Mouse (Mus musculus) neural tube, embryonic 14.5 days (tissue): ENCODE results near the gene Abca9. TPM values are rescaled to one million over a fixed set of nuclear protein-coding genes. Genes with fewer than 3 reads are reported as not detected.

Experiments used
- ATAC-seq: fragments of 200-750 bp; cut with Nextera tagmentation; 2 replicates; pipeline ENCODE4 v1.8.0; 2017; ENCODE audit warnings: low read depth, mild to moderate bottlenecking, moderate TSS enrichment, moderate library complexity
- H3K27ac ChIP-seq: fragments of 300-500 bp; sonication (generic); 2 replicates; pipeline ENCODE4 v1.5.1; 2014; ENCODE audit warnings: low read depth, mild to moderate bottlenecking, control low read depth, low read length, moderate library complexity, mixed read lengths
- H3K27me3 ChIP-seq: fragments of 300-500 bp; sonication (generic); 2 replicates; pipeline ENCODE4 v1.6.1; 2014; ENCODE audit warnings: low read length; ENCODE audit not compliant: control insufficient read depth, insufficient read depth
- H3K36me3 ChIP-seq: fragments of 300-500 bp; sonication (generic); 2 replicates; pipeline ENCODE4 v1.6.1; 2014; ENCODE audit warnings: low read length, mixed read lengths; ENCODE audit not compliant: control insufficient read depth, insufficient read depth
- H3K4me1 ChIP-seq: fragments of 300-500 bp; sonication (generic); 2 replicates; pipeline ENCODE4 v1.6.1; 2014; ENCODE audit warnings: low read length; ENCODE audit not compliant: control insufficient read depth, insufficient read depth
- H3K4me2 ChIP-seq: fragments of 300-500 bp; sonication (generic); 2 replicates; pipeline ENCODE4 v1.6.1; 2014; ENCODE audit warnings: mild to moderate bottlenecking, low read depth, low read length, control low read depth
- H3K4me3 ChIP-seq: fragments of 300-500 bp; sonication (generic); 2 replicates; pipeline ENCODE4 v1.5.1; 2014; ENCODE audit warnings: low read depth, low read length, control low read depth, mixed read lengths
- H3K9ac ChIP-seq: fragments of 300-500 bp; sonication (generic); replicated peaks from 2 replicates; pipeline ENCODE4 v1.6.1; 2014; ENCODE audit warnings: low read depth, mild to moderate bottlenecking, control low read depth, low read length, mixed read lengths
- H3K9me3 ChIP-seq: fragments of 300-500 bp; sonication (generic); 2 replicates; pipeline ENCODE4 v1.6.1; 2016; ENCODE audit warnings: low read length; ENCODE audit not compliant: control insufficient read depth
- WGBS: fragments of 180-500 bp; shearing (Covaris S2); extraction: QIAGEN DNeasy Blood & Tissue Kit; methylation state at CpG from one replicate; pipeline ENCODE4 v1.1.7; 2014; 5-methylcytosine and 5-hydroxymethylcytosine counted together
- polyA plus RNA-seq: library from polyadenylated mRNA; unstranded; fragments of >200 nt; fragmentation: Nextera tagmentation; extraction: Ambion mirVana; gene quantifications from 2 replicates; pipeline ENCODE4 v1.2.1, GENCODE M21; 2014

Gene Abca9
- 0.78 and 6.7 TPM in 2 replicates for polyA plus RNA-seq

- H3K4me2 ChIP-seq, result no peak within 1 kb of the TSS
- 61% methylated on average over 12 of the region's 12 CpGs for WGBS
Measured at GRCm38 (mm10) chr11:110167459-110168251, at the start of gene Abca9. Abca9 (minus strand) TSS chr11:110168196.

DNA sequence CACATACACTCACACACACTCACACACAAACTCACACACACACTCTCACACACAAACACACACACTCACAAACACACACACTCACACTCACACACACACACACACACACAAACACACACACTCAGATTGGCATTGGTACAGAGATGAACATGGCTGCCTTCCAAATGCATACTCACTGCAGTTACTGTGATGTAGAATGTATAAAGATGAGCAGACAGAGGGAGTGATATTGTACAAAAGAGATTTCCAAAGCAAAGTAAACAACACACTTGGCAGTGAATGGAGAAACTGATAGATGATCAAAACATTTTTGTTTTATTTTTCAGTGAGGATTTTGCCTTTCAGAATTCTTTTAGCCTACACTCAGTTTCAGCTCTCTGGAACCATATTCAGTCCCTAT is 49.1 kb upstream of the Abca9 start:
- no peak overlapping the region for H3K27ac ChIP-seq
- no peak overlapping the region for H3K4me3 ChIP-seq
- no peaks in the 10 kb centered on the region for H3K36me3 ChIP-seq
- no peak overlapping the region for H3K9ac ChIP-seq
- H3K27me3 ChIP-seq, result no peaks in the 10 kb centered on the region
- H3K9me3 ChIP-seq, result no peaks in the 10 kb centered on the region
- H3K4me1 ChIP-seq, result no peaks in the 10 kb centered on the region
- no peak overlapping the region for H3K4me2 ChIP-seq
- ATAC-seq, result no peak

More at GRCm38 (mm10) chr11:110167459-110168251, at the start of gene Abca9:
- no peaks in the 10 kb centered on the region for H3K9me3 ChIP-seq
- no peaks in the 10 kb centered on the region for H3K36me3 ChIP-seq
- H3K4me3 ChIP-seq, result no peak within 1 kb of the TSS
- H3K4me1 ChIP-seq, result no peaks in the 10 kb centered on the region
- no peak for ATAC-seq
- no peak within 1 kb of the TSS for H3K27ac ChIP-seq
- H3K9ac ChIP-seq, result no peak within 1 kb of the TSS
- no peaks in the 10 kb centered on the region for H3K27me3 ChIP-seq

DNA sequence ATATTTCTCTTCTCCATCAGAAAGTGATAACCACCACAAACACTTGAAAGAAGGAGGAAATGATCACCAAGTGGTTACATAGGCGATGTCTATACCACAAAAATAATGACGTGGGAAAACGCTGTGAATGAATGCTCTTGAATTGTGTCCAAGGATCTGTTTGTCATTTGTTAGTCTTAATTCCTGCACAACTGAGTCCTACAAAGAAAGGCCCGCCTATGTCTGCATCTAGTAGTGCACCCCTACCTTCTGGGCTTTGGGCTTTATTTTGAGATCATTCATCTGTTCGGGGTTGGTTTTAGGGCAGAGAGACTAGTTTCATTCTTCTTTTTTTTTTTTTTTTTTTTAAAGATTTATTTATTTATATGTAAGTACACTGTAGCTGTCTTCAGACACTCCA is 35.9 kb upstream of the Abca9 start:
- Histone ChIP-seq H3K4me2 (no peak overlapping the region), H3K27me3 (no peaks in the 10 kb centered on the region), H3K9ac (no peak overlapping the region), H3K4me3 (no peak overlapping the region), H3K36me3 (no peaks in the 10 kb centered on the region), H3K27ac (no peak overlapping the region), H3K9me3 (no peaks in the 10 kb centered on the region), H3K4me1 (no peaks in the 10 kb centered on the region)
- ATAC-seq, result no peak
- WGBS, result 91% methylated on average over 5 of the region's 5 CpGs

GRCm38 (mm10) chr11:110198882-110199281 is 30.9 kb upstream of the Abca9 start:
- H3K36me3 ChIP-seq, result no peaks in the 10 kb centered on the region
- H3K4me1 ChIP-seq, result no peaks in the 10 kb centered on the region
- 75% methylated on average over 3 of the region's 3 CpGs for WGBS
- H3K27me3 ChIP-seq, result no peaks in the 10 kb centered on the region
- ATAC-seq, result no peak
- no peak overlapping the region for H3K27ac ChIP-seq
- no peaks in the 10 kb centered on the region for H3K9me3 ChIP-seq
- no peak overlapping the region for H3K4me2 ChIP-seq
- no peak overlapping the region for H3K4me3 ChIP-seq
- no peak overlapping the region for H3K9ac ChIP-seq

- Histone ChIP-seq H3K4me3 (no peak overlapping the region), H3K9me3 (no peaks in the 10 kb centered on the region), H3K9ac (no peak overlapping the region), H3K4me1 (no peaks in the 10 kb centered on the region), H3K27ac (no peak overlapping the region), H3K27me3 (no peaks in the 10 kb centered on the region), H3K4me2 (no peak overlapping the region), H3K36me3 (no peaks in the 10 kb centered on the region)
- 94% methylated on average over 8 of the region's 8 CpGs for WGBS
- no peak for ATAC-seq
Measured at GRCm38 (mm10) chr11:110196561-110197306, 28.7 kb upstream of the Abca9 start.

- Histone ChIP-seq H3K9ac (no peak overlapping the region), H3K9me3 (no peaks in the 10 kb centered on the region), H3K4me1 (no peaks in the 10 kb centered on the region), H3K36me3 (no peaks in the 10 kb centered on the region), H3K27me3 (no peaks in the 10 kb centered on the region), H3K4me2 (no peak overlapping the region), H3K4me3 (no peak overlapping the region), H3K27ac (no peak overlapping the region)
- ATAC-seq, result no peak
- 97% methylated on average over 4 of the region's 4 CpGs for WGBS
Measured at GRCm38 (mm10) chr11:110195310-110195709, 27.3 kb upstream of the Abca9 start.

- no peaks in the 10 kb centered on the region for H3K27me3 ChIP-seq
- WGBS, result 98% methylated on average over 3 of the region's 3 CpGs
- H3K36me3 ChIP-seq, result no peaks in the 10 kb centered on the region
- H3K4me1 ChIP-seq, result no peaks in the 10 kb centered on the region
- ATAC-seq, result no peak
- no peak overlapping the region for H3K27ac ChIP-seq
- H3K9me3 ChIP-seq, result no peaks in the 10 kb centered on the region
- no peak overlapping the region for H3K4me2 ChIP-seq
- H3K9ac ChIP-seq, result no peak overlapping the region
- H3K4me3 ChIP-seq, result no peak overlapping the region
Measured at GRCm38 (mm10) chr11:110171212-110171611, 3.2 kb upstream of the Abca9 start.

DNA sequence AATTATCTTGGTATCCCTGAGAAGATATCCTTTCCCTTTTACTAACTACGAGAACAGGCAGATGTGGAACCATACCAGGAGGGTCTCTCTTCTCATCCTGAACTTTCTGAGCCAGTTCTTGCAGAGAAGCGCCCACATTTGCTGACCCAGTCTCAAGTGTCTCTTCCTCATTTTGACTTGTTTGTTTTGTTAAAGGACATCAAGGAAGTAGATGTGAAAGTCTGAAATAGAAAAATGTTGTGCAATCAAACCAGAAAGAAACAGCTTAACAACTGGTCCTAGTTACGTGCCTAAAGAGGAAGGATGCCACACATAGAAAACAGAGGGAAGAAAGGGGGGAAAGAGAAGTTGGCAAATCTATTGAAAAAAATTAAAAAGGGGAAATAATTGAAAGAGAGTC is 2.2 kb downstream of the Abca9 start:
- no peak overlapping the region for H3K4me3 ChIP-seq
- no peak for ATAC-seq
- H3K4me1 ChIP-seq, result no peaks in the 10 kb centered on the region
- H3K27me3 ChIP-seq, result no peaks in the 10 kb centered on the region
- no peak overlapping the region for H3K27ac ChIP-seq
- no peak overlapping the region for H3K9ac ChIP-seq
- no peaks in the 10 kb centered on the region for H3K36me3 ChIP-seq
- 38% methylated on average over 3 of the region's 3 CpGs for WGBS
- H3K4me2 ChIP-seq, result no peak overlapping the region
- H3K9me3 ChIP-seq, result no peaks in the 10 kb centered on the region

GRCm38 (mm10) chr11:110165409-110165808 is 2.6 kb downstream of the Abca9 start:
- Histone ChIP-seq H3K4me1 (no peaks in the 10 kb centered on the region), H3K9me3 (no peaks in the 10 kb centered on the region), H3K36me3 (no peaks in the 10 kb centered on the region), H3K27ac (no peak overlapping the region), H3K4me3 (no peak overlapping the region), H3K9ac (no peak overlapping the region), H3K27me3 (no peaks in the 10 kb centered on the region), H3K4me2 (no peak overlapping the region)
- ATAC-seq, result no peak
